Mouse (Mus musculus) pancreas, adult 10 weeks (tissue): Measurements from ENCODE around the gene Cstf3. TPM values are rescaled to one million over a fixed set of nuclear protein-coding genes. Genes with fewer than 3 reads are reported as not detected.

Source experiments
- polyA plus RNA-seq: library from polyadenylated mRNA; stranded (reverse); fragments of 350-450 nt; fragmentation: Illumina TruSeq; extraction: RNeasy Lipid Tissue Mini Kit (QIAGEN cat#74804); gene quantifications from one replicate; pipeline ENCODE4 v1.2.3, GENCODE M21; 2015; ENCODE audit warnings: low read depth, low replicate concordance; ENCODE audit not compliant: insufficient read depth

Gene Cstf3
- polyA plus RNA-seq, result 5.6 TPM

DNA sequence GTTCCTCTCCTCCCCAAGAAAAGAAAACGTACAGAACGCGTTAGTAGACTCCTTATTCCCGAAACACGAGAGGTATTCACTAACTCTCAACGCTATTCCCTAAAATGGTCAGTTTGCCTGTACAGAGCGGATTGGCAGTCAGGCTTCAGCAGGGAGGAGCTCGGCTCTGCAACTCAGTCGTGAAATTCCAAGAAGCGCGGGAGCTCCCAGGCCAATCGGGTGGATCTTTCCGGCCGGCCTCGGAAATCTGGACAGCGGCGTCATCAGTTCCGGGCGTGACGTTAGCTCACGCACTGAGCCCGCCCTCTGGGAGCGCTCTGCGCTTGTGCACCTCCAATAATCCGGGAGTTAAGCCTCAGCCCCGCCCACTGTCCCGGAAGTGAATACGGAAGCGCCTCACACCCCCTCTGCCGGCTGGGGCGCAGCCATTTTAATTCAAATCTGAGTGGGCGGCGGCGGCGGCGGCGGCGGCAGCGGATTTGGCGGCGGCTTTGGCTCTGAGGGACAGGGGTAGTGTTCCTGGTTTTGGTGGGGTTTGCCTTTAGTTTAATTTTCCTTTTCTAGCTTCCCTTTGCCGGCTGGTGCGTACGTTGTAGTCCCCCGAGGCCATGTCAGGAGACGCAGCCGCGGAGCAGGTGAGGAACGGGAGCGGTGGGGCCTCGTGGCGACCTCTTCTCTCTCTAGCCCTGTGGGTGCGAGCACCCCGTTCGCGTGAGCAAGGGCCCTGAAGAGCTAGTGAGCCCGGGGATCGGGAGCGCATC lies at the start of gene Cstf3:
Gene Cstf3, plus strand, starts transcription at position 456 of the 761 bp plus-strand sequence.

DNA sequence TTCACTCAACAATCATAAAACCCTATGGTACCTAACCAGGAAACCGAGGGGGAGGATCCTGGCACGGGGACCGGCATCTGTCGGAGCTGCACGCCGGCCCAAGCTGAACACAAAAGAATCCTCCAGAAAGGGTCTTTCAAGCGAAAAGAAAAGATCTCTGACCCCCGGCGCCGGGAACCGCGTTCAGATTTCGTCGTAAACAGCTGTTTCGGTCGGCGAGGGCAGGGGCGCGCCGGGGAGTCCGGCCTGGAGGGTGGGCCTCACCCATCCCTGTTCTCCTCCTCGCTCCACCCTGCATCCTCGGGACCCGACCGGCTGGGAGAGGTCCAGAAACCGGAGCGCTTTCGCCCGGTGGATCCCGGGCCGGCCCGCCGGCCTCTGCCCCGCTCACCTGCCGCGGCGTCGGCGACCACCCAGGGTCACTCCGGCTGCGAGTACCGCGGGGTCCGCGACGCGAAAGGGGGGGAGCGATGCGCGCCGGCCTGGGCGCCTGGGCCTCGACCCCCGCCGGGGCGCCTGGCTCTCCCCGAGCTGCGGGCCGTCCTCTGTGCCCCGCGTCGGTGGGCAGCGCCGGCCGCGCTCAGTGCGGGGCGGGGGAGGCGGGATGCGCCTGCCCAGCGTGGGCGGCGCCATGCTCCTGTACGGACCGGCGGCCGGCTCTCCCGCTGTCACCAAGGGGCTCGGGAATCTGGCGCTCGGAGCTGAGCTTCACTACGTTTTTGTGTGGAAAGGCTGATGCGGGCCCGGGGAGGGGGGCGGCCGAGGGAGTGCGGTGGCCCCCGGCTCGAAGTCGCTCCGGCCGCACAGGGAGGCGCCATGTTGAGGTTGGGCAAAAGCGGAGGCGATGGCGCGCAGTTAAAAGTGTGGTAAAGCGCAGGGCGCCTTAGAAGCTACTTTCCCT lies 121.5 kb downstream of the Cstf3 start, which contains the start of gene Tcp11l1:
Gene Tcp11l1, minus strand, starts transcription at position 585 of the 901 bp plus-strand sequence.

Other genes with a start within 250 kb of the Cstf3 start
- gene D430041D05Rik, start 179.5 kb upstream of the Cstf3 start, polyA plus RNA-seq, result not detected
- 8.9 TPM for gene Hipk3, start 96.1 kb upstream of the Cstf3 start, polyA plus RNA-seq
- 3.4 TPM for gene Tcp11l1, start 121.6 kb downstream of the Cstf3 start, polyA plus RNA-seq
- gene Pin1rt1, start 125.9 kb downstream of the Cstf3 start, polyA plus RNA-seq, result not detected
- 0.46 TPM for gene Depdc7, start 152.4 kb downstream of the Cstf3 start, polyA plus RNA-seq
- 3.6 TPM for gene Qser1, start 226.2 kb downstream of the Cstf3 start, polyA plus RNA-seq